Mouse (Mus musculus): ENCODE measurements at regions not wholly inside any gene's neighbourhood (a gene's known extent, or its start where the extent isn't known, plus 50 kb on each side); places are given as distances from the start of the nearest gene placed in this dataset.
"Not testable (repeated sequence)": the region's sequence is repeated elsewhere in the genome, so short reads cannot be mapped to it uniquely, and the experiment has no call there.

DNA sequence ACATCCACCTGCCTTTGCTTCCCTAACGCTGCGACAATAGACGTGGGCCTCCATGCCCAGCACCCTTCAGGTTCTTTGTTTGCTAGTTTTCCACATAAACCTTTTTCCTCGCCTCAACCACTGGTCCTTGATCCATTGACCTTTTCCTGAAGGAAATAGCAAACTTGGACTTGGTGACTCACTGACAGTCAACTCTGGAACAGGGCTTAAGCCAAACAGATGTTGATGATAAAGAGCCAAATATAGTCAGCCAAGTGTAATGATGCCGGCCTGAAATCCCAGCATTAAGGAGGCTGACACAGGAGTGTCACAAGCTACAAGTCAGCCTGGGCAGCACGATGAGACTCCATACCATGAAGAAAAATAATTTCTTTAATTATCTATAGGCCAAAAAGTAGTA is 62.9 kb upstream of the Thoc2 start:
- no peaks in the 10 kb centered on the region for H3K4me1 ChIP-seq
- no peak overlapping the region for H3K4me2 ChIP-seq
- no peak for ATAC-seq
- no peak overlapping the region for H3K4me3 ChIP-seq
- H3K27me3 ChIP-seq (replicated peaks): no peaks in the 10 kb centered on the region
- H3K27ac ChIP-seq: no peak overlapping the region
- H3K9me3 ChIP-seq (replicated peaks): no peaks in the 10 kb centered on the region
- 56% methylated on average over 6 of the region's 6 CpGs for WGBS (ENCODE audit: insufficient replicate concordance)
- H3K36me3 ChIP-seq: no peaks in the 10 kb centered on the region
- H3K9ac ChIP-seq: no peak overlapping the region

DNA sequence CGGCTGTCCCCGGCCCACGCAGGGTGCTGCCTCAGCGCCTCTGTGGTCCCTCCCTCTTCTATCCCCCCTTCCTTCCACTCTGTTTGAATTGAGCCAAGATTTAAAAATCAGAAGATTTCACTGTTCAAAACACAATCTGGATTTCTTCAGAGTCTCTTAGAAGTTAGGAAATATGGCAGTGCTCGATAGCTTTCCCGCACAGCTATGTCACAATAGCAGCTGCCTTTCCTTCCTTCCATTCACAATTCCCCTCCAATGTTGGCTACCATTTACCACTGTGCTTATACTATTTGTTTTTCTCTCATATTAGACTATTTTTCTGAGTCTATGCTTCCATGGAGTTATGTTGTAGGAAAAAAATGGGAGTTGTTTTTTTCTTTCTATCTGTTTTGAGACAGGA is 63.7 kb upstream of the Xiap start:
- H3K4me3 ChIP-seq: no peak overlapping the region
- H3K9me3 ChIP-seq (replicated peaks): no peaks in the 10 kb centered on the region
- peaks cover 3% of the 10 kb centered on the region for H3K4me1 ChIP-seq
- no peak for ATAC-seq
- H3K9ac ChIP-seq: no peak overlapping the region
- H3K4me2 ChIP-seq: no peak overlapping the region
- no peaks in the 10 kb centered on the region for H3K27me3 ChIP-seq (replicated peaks)
- 65% methylated on average over 2 of the region's 6 CpGs for WGBS (ENCODE audit: insufficient replicate concordance)
- no peaks in the 10 kb centered on the region for H3K36me3 ChIP-seq
- H3K27ac ChIP-seq: no peak overlapping the region

GRCm38 (mm10) chrX:42000622-42001171 is 58.8 kb upstream of the Xiap start:
- not testable (repeated sequence) for H3K27ac ChIP-seq; H3K36me3 ChIP-seq; H3K27me3 ChIP-seq (replicated peaks); H3K4me3 ChIP-seq; H3K9ac ChIP-seq; H3K9me3 ChIP-seq (replicated peaks); H3K4me2 ChIP-seq; H3K4me1 ChIP-seq
- WGBS (ENCODE audit: insufficient replicate concordance): 23% methylated on average over 8 of the region's 8 CpGs
- peak; percentile 90 for ATAC-seq

- WGBS (ENCODE audit: insufficient replicate concordance): 41% methylated on average over 1 of the region's 1 CpGs
- ATAC-seq; H3K4me3 ChIP-seq; H3K9ac ChIP-seq; H3K27ac ChIP-seq; H3K36me3 ChIP-seq; H3K9me3 ChIP-seq (replicated peaks); H3K4me2 ChIP-seq; H3K4me1 ChIP-seq; H3K27me3 ChIP-seq (replicated peaks): not testable (repeated sequence)
Observed at GRCm38 (mm10) chrX:42005629-42006028, 53.9 kb upstream of the Xiap start.

GRCm38 (mm10) chrX:42006573-42007226 is 52.8 kb upstream of the Xiap start:
- WGBS (ENCODE audit: insufficient replicate concordance): 40% methylated on average over 1 of the region's 3 CpGs

More at GRCm38 (mm10) chrX:42006573-42007226, 52.8 kb upstream of the Xiap start:
- peak; percentile 84 for ATAC-seq
- H3K4me3 ChIP-seq; H3K27me3 ChIP-seq (replicated peaks); H3K36me3 ChIP-seq; H3K4me2 ChIP-seq; H3K27ac ChIP-seq; H3K4me1 ChIP-seq; H3K9ac ChIP-seq; H3K9me3 ChIP-seq (replicated peaks): not testable (repeated sequence)
